Mouse (Mus musculus) myocyte (in vitro differentiated cells): ENCODE results near the gene Flywch2.

Experiments used
- CEBPB ChIP-seq: IDR thresholded peaks from 2 replicates; pipeline ENCODE4 v1.6.1; 2011; ENCODE audit warnings: mild to moderate bottlenecking, moderate library complexity; ENCODE audit not compliant: poor library complexity, insufficient read depth, severe bottlenecking
- POLR2A ChIP-seq: IDR thresholded peaks from one replicate; pipeline ENCODE4 v1.6.1; 2011; ENCODE audit warnings: low read depth, mild to moderate bottlenecking, control low read depth, moderate library complexity; ENCODE audit not compliant: insufficient read length
- POLR2AphosphoS2 ChIP-seq: IDR thresholded peaks from one replicate; pipeline ENCODE4 v1.6.1; 2011; ENCODE audit warnings: low read depth, control low read depth; ENCODE audit not compliant: insufficient read length
- REST ChIP-seq: IDR thresholded peaks from one replicate; pipeline ENCODE4 v1.6.1; 2011; ENCODE audit warnings: mild to moderate bottlenecking, control low read depth, moderate library complexity; ENCODE audit not compliant: insufficient read depth, insufficient read length

DNA sequence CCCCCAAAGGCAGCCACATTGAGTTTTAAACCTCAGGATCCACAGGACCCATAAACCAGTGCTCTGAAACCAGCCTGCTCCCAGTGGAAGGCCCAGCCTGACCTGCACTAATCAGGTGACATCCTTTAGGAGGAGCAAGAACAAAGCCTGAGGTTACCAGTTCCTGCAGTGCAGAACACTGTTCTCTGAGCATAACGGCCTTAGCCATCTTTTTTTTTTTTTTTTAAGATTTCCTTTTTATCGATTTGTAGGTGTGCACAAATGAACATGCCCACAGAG is 5.1 kb upstream of the Flywch2 start:
- TF ChIP-seq REST (no peak), CEBPB (no peak), POLR2AphosphoS2 (no peak), POLR2A (no peak)
